Mouse (Mus musculus) CD4-positive, CD25-positive, alpha-beta regulatory T cell, adult 2 months (primary cell): ENCODE results near the gene Abca4.

Experiments
- DNase-seq: peaks from one replicate; pipeline ENCODE4 v3.0.0-alpha.2; 2012; ENCODE audit warnings: low read depth, low spot score

The Abca4 gene

GRCm38 (mm10) chr3:122170621-122171309, 126.5 kb downstream of the Abca4 start:
- no peak for DNase-seq

GRCm38 (mm10) chr3:122173526-122174150, 129.4 kb downstream of the Abca4 start:
- DNase-seq = no peak

DNA sequence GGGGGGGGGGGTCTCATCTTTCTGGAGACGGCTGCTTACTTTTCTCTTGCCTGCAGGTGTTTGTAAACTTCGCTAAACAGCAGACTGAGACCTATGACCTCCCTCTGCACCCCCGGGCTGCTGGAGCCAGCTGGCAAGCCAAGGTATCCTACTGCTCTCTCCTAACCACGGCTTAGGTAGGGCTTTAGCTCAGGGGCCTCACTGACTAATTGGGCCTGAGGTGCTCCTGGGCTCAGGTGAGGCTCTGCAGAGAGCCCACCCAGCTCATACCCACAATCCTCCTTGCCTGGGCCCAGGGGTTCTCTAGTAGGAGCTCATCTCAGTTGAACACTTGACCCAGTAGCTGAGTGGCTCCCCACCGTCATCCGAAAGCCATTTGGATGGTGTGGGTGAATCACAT, 131.8 kb downstream of the Abca4 start:
- no peak for DNase-seq

DNA sequence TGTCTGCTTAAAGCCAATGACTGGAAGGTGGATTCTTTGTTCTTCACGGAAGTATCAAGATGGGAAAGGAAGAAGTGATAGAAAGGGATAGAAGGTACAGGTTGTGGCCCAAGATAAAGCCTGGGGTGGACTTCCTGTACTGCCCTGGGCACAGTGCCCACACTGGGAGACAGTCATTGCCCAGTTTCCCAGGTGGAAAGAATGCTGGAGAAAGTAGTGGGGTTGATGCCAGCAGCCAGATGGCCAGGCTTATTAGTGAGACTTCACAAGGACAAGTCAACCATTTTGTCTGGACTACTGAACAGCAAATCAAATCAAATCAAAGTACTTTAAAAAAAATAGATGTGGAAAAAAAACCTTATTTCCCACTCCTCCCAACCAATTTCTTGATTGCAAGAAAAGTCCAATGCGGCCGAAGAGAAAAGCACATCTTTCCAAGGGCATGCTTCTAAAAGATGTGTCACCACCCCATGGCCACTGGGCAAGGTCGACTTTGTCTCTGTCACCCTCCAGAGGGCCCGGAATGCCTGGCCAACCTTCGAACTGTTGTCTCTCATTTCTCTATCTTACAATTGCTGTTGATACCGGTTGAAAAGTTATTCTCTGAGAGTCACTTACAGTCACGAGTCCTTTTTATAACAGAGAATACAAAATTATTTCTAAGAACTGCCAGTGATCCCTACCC, 132.6 kb downstream of the Abca4 start:
- no peak for DNase-seq

DNA sequence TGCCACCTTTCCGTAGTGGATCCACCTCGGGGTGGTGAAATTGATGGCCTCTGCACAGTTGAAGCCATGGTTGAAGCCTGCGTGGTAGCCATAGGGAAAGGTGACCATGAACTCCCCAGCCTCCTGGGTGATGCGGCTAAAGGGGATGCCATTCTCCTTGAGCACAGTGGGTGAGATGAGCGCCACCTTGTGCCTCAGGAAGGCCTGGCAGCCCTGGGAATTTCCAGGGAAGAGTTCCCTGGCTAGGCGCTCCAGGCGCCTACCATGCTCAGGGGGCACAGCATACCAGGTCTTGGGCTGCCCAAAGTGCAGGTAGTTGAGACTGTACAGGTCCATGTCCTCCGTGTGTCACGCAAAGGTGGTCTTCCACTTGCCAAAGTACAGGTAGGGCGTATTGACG, 139.9 kb downstream of the Abca4 start:
- no peak for DNase-seq

- DNase-seq = no peak
Observed at GRCm38 (mm10) chr3:122186975-122187374, 142.7 kb downstream of the Abca4 start.

DNA sequence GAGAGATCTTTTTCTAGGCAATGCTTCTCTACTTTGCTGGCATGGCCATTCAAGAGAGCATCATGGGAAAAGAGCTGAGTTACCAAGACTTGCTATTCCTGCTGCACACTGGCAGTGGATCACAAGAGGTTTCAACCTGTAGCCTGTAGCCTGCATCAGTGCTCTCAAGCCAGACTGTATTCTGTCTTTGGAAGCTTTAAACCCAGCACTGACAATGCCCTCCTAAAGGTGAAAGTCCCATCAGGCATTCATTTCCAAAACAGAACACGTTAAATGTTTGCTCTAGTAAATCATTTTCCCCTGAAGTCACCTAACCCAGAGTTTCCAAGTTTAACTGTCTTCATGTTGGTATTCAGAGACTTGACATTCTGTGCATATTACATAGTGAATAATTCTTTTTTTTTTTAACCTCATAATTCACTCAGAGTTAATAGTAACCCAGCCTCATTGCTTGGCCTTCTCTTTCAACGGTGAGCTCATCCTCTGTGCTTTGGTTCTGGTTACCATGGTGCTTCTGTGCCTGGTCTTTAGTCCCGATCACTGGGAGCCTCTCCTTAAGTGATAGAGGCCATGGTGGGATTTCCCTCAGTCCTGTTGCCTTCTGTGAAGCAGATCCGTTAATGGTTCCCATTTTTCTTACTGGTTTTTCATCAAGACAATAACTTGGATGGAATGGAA, 152.5 kb downstream of the Abca4 start:
- DNase-seq = no peak

GRCm38 (mm10) chr3:122198532-122198931, 154.3 kb downstream of the Abca4 start:
- no peak for DNase-seq

DNA sequence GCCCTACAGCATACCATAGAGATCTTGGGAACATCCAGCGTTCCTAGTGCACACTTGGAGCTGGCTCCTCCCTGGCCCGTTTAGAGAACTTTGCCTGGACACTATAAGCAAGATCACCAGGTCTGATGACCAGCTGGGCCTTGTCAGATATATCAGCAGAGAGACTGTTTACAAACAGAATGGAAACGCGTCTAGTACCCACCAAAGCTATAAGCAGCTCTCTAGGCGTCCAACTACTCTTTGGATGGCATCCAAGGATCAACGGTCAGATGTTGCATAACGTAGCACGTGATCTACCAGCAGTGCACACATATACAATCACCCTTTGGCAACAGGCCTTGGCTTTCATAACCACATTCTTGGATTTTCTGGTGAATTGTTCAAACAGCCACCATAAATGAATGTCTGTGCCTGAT, 154.7 kb downstream of the Abca4 start:
- no peak for DNase-seq

DNA sequence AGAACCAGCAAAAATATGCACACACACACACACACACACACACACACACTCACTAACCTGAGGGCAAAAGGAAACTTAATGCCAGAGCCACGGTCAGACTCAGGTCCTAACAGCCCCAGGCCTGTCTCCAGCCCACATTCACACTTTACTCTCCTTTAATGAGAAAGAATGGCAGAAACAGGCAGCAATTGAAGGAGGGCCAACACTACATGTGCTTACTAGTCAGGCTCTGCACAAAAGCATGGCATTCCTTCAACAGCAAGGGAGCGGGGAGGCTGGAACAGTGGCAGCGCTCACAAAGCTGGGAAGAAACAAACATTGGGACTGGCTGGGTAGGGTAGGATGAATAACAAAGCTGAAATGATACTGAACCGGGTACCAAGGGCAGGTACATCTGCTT, 155.4 kb downstream of the Abca4 start:
- DNase-seq = no peak

- DNase-seq = no peak
Observed at GRCm38 (mm10) chr3:122200017-122200416, 155.8 kb downstream of the Abca4 start.

- DNase-seq = no peak
Observed at GRCm38 (mm10) chr3:122200447-122200846, 156.2 kb downstream of the Abca4 start.

DNA sequence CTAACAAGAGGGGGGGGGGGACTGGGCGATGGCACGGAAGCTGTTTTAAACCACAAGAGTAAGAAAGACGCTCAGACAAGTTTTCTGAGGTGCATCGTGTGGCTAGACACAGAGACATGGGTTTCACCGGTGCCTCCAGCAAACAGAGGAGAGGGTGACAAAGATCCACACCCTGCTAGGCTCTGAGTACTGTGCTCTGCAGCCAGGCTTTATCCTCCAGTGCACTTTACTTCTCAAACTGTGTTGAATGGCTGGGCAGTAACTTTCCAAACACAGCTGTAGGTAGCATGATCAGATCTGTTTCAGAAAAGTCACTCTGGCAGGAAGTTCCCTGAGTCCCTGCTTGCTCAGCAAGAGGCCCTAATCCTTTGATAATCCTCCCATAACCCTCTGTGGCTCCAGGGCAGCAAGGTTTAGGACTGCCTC, 158.1 kb downstream of the Abca4 start:
- peak; percentile 65 for DNase-seq

DNA sequence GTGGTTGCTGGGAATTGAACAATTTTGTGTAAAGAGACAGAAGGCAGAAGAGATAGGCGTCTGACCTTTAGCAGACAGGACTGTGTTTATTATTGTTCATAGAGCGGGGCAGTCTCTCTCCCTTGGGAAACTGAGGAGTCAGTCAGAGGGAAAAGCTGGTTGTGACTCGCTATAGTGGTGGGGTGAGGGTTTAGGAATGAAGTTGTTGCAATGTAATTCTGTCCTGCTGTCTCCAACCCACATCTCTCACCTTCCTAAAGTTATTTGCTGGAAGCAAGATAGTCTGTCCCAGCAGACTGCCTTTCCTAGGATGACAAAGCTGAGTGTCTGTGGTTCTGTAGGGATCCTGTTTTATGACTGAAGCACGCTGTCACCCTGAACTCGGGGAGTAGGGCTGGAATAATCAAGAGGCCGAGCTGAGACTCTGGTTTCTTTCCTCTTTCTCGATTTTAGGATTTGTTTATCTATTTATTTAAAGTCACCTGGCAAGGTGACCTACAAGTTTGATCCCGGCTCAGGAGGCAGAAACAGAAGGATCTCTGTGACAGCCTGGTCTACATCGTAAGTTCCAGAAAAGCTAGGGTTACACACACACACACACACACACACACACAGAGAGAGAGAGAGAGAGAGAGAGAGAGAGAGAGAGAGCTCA, 159.6 kb downstream of the Abca4 start:
- no peak for DNase-seq

GRCm38 (mm10) chr3:122205753-122206152, 161.5 kb downstream of the Abca4 start:
- no peak for DNase-seq

GRCm38 (mm10) chr3:122206279-122207070, 162.2 kb downstream of the Abca4 start:
- DNase-seq = no peak

DNA sequence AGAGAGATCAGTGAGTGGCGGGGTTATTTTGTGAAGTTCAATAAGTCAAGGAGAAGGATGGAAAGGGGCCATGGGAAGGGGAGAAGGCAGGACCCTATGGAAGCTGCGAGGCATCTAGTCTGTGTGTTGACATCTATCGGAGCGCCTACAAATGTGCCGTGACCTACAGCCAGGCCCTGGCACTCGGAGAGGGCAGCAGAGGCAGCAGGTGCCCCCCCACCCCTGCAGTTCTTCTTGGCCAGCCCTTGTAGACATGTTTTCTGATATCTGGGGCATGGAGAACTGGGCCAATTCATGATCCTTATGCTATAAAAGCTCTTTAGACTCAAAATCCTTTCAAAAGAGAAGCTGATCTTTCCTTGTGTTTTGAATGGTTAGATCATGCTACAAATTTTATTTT, 163.5 kb downstream of the Abca4 start:
- no peak for DNase-seq

- no peak for DNase-seq
Observed at GRCm38 (mm10) chr3:122208296-122209225, 164.3 kb downstream of the Abca4 start.

DNA sequence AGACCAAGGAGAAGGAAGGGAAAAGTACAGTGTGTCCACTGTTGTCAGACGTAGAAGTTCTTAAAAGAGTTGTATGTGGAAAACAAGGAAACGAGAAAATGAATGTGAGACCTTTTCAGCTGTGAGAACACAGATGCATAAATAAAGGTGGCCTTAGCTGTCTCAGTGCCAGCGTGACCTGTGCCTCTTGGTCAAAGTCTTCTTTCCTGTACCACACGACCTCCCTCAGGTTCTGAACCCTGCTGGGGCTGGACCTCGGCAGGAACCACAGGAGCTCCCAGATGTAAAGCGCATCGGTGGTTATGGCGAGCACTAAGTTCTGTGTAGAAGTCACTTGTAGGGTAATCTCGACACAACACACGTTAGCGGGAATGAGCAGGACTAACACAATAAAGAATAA, 165.3 kb downstream of the Abca4 start:
- DNase-seq = no peak

GRCm38 (mm10) chr3:122210434-122210833, 166.2 kb downstream of the Abca4 start:
- DNase-seq = no peak
